Mouse (Mus musculus): Measurements from ENCODE around the gene Pole2. TPM values are rescaled to one million over a fixed set of nuclear protein-coding genes. Genes with fewer than 3 reads are reported as not detected.
A peak's percentile ranks its signal among the peaks of the same experiment; 100 is the strongest.

Gene Pole2
- total and polyA plus RNA-seq, 2 experiments, result 0.24 to 0.74 TPM

DNA sequence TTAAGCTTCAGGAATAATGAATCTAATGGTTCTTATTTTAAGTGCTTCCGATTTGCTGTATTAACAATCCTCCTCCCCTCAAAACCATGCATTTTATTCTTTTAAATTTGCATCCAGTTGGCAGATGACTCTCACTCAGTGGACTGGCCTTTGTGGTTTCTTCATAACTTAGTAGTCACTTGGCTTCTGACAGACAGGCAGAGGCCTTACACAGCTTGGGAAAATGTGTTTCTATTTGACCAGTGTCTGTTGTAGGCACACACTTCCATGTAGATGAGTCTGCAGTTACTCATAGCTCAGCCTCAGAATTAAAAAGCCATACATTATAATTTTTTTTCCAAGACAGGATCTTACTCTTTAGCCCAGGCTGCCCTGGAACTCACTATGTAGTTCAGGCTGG lies 25.8 kb upstream of the Pole2 start:
- Histone ChIP-seq H3K4me1 (ENCODE audit: control insufficient read depth, insufficient read depth, low read length) (no peaks in the 10 kb centered on the region), H3K4me3 (ENCODE audit: insufficient read depth, low read depth, low read length) (no peak overlapping the region), H3K9ac (ENCODE audit: low read depth, low read length) (no peak overlapping the region), H3K27ac (replicated peaks; ENCODE audit: insufficient read depth, low read depth, low read length) (no peak overlapping the region), H3K36me3 (ENCODE audit: control insufficient read depth, insufficient read depth, low read length) (no peaks in the 10 kb centered on the region), H3K27me3 (ENCODE audit: control insufficient read depth, insufficient read depth, low read length) (no peaks in the 10 kb centered on the region), H3K79me2 (ENCODE audit: control insufficient read depth, insufficient read depth, low read length) (no peaks in the 10 kb centered on the region)
- TF ChIP-seq POLR2A (IDR thresholded peaks at IDR 0.05; ENCODE audit: extremely low read depth, insufficient read depth, low read length) (no peak), CTCF (IDR thresholded peaks at IDR 0.05; ENCODE audit: low read depth, low read length) (no peak)
- 95% methylated on average over 1 of the region's 1 CpGs for WGBS
- DNase-seq (ENCODE audit: extremely low read depth, low read depth, low spot score), result no peak

DNA sequence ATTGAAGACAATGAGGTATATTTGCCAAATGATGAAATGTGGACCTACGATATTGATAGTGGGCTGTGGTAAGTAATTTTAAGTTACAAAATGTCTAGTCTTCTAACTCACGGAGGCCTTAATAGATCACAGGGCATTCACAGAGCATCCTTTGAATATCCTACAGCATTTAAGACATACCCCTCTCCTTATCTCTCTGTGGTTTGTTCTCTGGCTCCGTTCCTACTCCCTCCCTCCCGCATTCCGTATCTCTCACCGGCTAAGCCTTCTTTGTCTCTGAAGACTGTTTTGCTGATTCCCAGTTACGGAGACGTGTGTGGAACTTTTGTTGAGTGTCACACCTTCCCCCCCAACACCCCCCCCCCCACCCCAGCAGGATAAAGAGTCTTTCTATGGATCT lies 22.8 kb upstream of the Pole2 start:
- TF ChIP-seq CTCF (IDR thresholded peaks at IDR 0.05; ENCODE audit: low read depth, low read length), result no peak
- TF ChIP-seq POLR2A (IDR thresholded peaks at IDR 0.05; ENCODE audit: extremely low read depth, insufficient read depth, low read length), result no peak
- no peak overlapping the region for H3K4me3 ChIP-seq (ENCODE audit: insufficient read depth, low read depth, low read length)
- DNase-seq (ENCODE audit: extremely low read depth, low read depth, low spot score), result no peak
- no peaks in the 10 kb centered on the region for H3K27me3 ChIP-seq (ENCODE audit: control insufficient read depth, insufficient read depth, low read length)
- no peak overlapping the region for H3K27ac ChIP-seq (replicated peaks; ENCODE audit: insufficient read depth, low read depth, low read length)
- H3K79me2 ChIP-seq (ENCODE audit: control insufficient read depth, insufficient read depth, low read length), result no peaks in the 10 kb centered on the region
- no peaks in the 10 kb centered on the region for H3K4me1 ChIP-seq (ENCODE audit: control insufficient read depth, insufficient read depth, low read length)
- 87% methylated on average over 8 of the region's 8 CpGs for WGBS
- no peaks in the 10 kb centered on the region for H3K36me3 ChIP-seq (ENCODE audit: control insufficient read depth, insufficient read depth, low read length)
- H3K9ac ChIP-seq (ENCODE audit: low read depth, low read length), result no peak overlapping the region

DNA sequence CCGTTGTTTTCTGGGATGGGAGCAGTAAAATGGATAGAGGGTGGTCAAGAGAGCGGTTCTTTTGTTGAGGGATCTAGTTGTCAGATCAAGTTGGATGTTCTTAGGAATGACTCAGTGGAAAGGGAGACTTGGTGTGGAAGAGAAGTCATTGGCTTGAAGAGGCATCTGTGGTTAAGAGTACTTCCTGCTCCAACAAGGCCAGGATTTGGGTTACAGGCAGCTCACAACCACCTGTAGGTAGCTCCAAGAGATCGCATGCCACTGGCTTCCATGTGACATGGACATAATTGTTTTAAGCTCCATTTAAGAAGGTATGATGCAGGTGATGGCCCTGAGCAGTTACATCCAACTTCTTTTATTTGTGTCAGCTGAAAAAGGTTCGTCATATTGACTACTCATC lies 21.8 kb upstream of the Pole2 start:
- TF ChIP-seq CTCF (IDR thresholded peaks at IDR 0.05; ENCODE audit: low read depth, low read length) (no peak), POLR2A (IDR thresholded peaks at IDR 0.05; ENCODE audit: extremely low read depth, insufficient read depth, low read length) (no peak)
- no peak overlapping the region for H3K27ac ChIP-seq (replicated peaks; ENCODE audit: insufficient read depth, low read depth, low read length)
- no peaks in the 10 kb centered on the region for H3K36me3 ChIP-seq (ENCODE audit: control insufficient read depth, insufficient read depth, low read length)
- 91% methylated on average over 4 of the region's 4 CpGs for WGBS
- H3K4me3 ChIP-seq (ENCODE audit: insufficient read depth, low read depth, low read length), result no peak overlapping the region
- no peaks in the 10 kb centered on the region for H3K27me3 ChIP-seq (ENCODE audit: control insufficient read depth, insufficient read depth, low read length)
- H3K4me1 ChIP-seq (ENCODE audit: control insufficient read depth, insufficient read depth, low read length), result no peaks in the 10 kb centered on the region
- H3K79me2 ChIP-seq (ENCODE audit: control insufficient read depth, insufficient read depth, low read length), result no peaks in the 10 kb centered on the region
- no peak overlapping the region for H3K9ac ChIP-seq (ENCODE audit: low read depth, low read length)
- DNase-seq (ENCODE audit: extremely low read depth, low read depth, low spot score), result no peak

DNA sequence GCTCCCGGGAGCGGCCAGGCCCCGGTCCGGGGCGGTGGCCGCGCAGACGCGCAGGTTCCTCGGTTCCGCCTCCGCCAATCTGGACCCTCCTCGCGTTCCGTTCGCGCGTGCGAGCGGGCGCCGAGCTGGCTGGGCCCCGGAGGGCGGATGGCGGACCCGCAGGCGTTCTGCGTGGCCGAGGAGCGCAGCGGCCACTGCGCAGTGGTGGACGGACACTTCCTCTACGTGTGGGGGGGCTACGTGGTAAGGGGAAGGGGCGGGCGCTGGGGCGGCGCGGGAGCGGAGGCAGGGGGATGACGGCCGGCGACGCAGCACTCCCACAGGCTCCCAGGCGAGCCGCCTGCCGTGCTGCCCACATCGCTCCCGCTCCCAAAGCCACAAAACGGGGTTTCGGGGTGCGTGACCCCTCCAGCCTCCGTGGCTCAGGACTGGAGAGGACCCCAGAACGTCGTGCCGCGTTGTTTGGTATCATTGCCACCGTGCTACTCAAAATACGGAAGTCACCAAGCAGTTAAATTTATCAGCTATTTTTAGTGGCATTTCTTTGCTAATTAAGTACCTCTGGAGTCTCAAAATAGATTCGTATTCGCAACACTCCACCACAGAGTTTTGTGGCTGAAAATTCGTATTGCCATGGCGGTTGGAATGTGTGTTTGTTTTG lies 13.9 kb upstream of the Pole2 start:
- no peak overlapping the region for H3K27ac ChIP-seq (replicated peaks; ENCODE audit: insufficient read depth, low read depth, low read length)
- peak overlapping the region; percentile 62 for H3K9ac ChIP-seq (ENCODE audit: low read depth, low read length)
- WGBS, result 1% methylated on average over 64 of the region's 64 CpGs
- H3K36me3 ChIP-seq (ENCODE audit: control insufficient read depth, insufficient read depth, low read length), result no peaks in the 10 kb centered on the region
- no peaks in the 10 kb centered on the region for H3K4me1 ChIP-seq (ENCODE audit: control insufficient read depth, insufficient read depth, low read length)
- H3K4me3 ChIP-seq (ENCODE audit: insufficient read depth, low read depth, low read length), result peak overlapping the region; percentile 60
- no peaks in the 10 kb centered on the region for H3K27me3 ChIP-seq (ENCODE audit: control insufficient read depth, insufficient read depth, low read length)
- no peaks in the 10 kb centered on the region for H3K79me2 ChIP-seq (ENCODE audit: control insufficient read depth, insufficient read depth, low read length)
- DNase-seq (ENCODE audit: extremely low read depth, low read depth, low spot score), result no peak
- peak; percentile 68; the same call in 1 of the 2 replicates for TF ChIP-seq POLR2A (IDR thresholded peaks at IDR 0.05; ENCODE audit: extremely low read depth, insufficient read depth, low read length)
- TF ChIP-seq CTCF (IDR thresholded peaks at IDR 0.05; ENCODE audit: low read depth, low read length), result no peak

DNA sequence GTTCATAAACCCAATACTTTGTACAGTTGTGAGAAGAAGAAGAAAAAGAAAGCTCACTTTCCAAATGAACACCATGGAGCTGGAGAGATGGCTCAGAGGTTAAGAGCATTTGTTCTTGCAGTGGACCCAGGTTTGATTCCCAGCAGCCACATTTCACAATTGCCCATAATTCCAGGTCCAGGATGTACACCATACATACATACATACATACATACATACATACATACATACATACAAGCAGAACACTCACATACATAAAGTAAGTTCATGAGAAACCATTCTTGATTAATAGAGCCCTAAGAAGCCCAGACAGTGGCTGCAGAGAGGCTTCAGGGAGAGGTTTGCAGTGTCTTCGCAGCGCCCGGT lies 13.4 kb upstream of the Pole2 start:
- DNase-seq (ENCODE audit: extremely low read depth, low read depth, low spot score), result no peak
- no peaks in the 10 kb centered on the region for H3K79me2 ChIP-seq (ENCODE audit: control insufficient read depth, insufficient read depth, low read length)
- TF ChIP-seq CTCF (IDR thresholded peaks at IDR 0.05; ENCODE audit: low read depth, low read length) (no peak), POLR2A (IDR thresholded peaks at IDR 0.05; ENCODE audit: extremely low read depth, insufficient read depth, low read length) (no peak)
- peak overlapping the region; percentile 62 for H3K9ac ChIP-seq (ENCODE audit: low read depth, low read length)
- H3K4me3 ChIP-seq (ENCODE audit: insufficient read depth, low read depth, low read length), result peak overlapping the region; percentile 60
- H3K4me1 ChIP-seq (ENCODE audit: control insufficient read depth, insufficient read depth, low read length), result no peaks in the 10 kb centered on the region
- H3K27me3 ChIP-seq (ENCODE audit: control insufficient read depth, insufficient read depth, low read length), result no peaks in the 10 kb centered on the region
- 0% methylated on average over 3 of the region's 3 CpGs for WGBS
- H3K27ac ChIP-seq (replicated peaks; ENCODE audit: insufficient read depth, low read depth, low read length), result no peak overlapping the region
- H3K36me3 ChIP-seq (ENCODE audit: control insufficient read depth, insufficient read depth, low read length), result no peaks in the 10 kb centered on the region

- 79% methylated on average over 6 of the region's 6 CpGs for WGBS
- H3K4me3 ChIP-seq (ENCODE audit: insufficient read depth, low read depth, low read length), result peak within 1 kb of the TSS; percentile 60
- TF ChIP-seq POLR2A (IDR thresholded peaks at IDR 0.05; ENCODE audit: extremely low read depth, insufficient read depth, low read length) (no peak), CTCF (IDR thresholded peaks at IDR 0.05; ENCODE audit: low read depth, low read length) (no peak)
- no peak within 1 kb of the TSS for H3K27ac ChIP-seq (replicated peaks; ENCODE audit: insufficient read depth, low read depth, low read length)
- H3K79me2 ChIP-seq (ENCODE audit: control insufficient read depth, insufficient read depth, low read length), result no peaks in the 10 kb centered on the region
- H3K27me3 ChIP-seq (ENCODE audit: control insufficient read depth, insufficient read depth, low read length), result no peaks in the 10 kb centered on the region
- H3K9ac ChIP-seq (ENCODE audit: low read depth, low read length), result peak within 1 kb of the TSS; percentile 62
- no peak for DNase-seq (ENCODE audit: extremely low read depth, low read depth, low spot score)
- no peaks in the 10 kb centered on the region for H3K4me1 ChIP-seq (ENCODE audit: control insufficient read depth, insufficient read depth, low read length)
- no peaks in the 10 kb centered on the region for H3K36me3 ChIP-seq (ENCODE audit: control insufficient read depth, insufficient read depth, low read length)
Measured at GRCm38 (mm10) chr12:69240876-69241275, 12.9 kb upstream of the Pole2 start, which contains the start of gene Klhdc1. Gene Klhdc1, plus strand, starts transcription at chr12:69241176.

Measured in liver, adult 2 months (tissue).